Mouse (Mus musculus): ENCODE results near the gene Nr6a1. TPM values are rescaled to one million over a fixed set of nuclear protein-coding genes. Genes with fewer than 3 reads are reported as not detected.
A peak's percentile ranks its signal among the peaks of the same experiment; 100 is the strongest.

Nr6a1 gene
- polyA plus RNA-seq, 1 experiment from 2014 or later = 0.51 TPM

DNA sequence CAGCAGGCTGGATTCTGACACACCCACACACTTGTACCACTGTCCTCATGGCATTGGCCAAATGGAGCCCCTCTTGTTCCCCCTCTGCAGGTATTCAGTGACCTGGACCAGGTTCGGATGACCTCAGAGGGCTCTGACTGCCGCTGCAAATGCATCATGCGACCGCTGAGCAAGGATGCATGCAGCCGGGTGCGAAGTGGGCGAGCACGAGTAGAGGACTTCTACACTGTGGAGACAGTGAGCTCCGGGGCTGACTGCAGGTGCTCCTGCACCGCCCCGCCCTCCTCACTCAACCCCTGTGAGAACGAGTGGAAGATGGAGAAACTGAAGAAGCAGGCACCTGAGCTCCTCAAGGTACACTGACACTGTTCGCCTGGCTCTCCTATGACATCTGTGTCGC, 13.9 kb upstream of the Nr6a1 start:
- 69% methylated on average over 14 of the region's 14 CpGs for WGBS
- Histone ChIP-seq H3K36me3 (ENCODE audit: insufficient read depth, low read length) (no peaks in the 10 kb centered on the region), H3K9ac (ENCODE audit: low read depth, low read length) (no peak overlapping the region), H3K4me1 (replicated peaks; ENCODE audit: insufficient read depth, low read length) (no peaks in the 10 kb centered on the region), H3K4me2 (ENCODE audit: low read length) (no peak overlapping the region), H3K27ac (no peak overlapping the region), H3K27me3 (ENCODE audit: insufficient read depth, low read length) (no peaks in the 10 kb centered on the region), H3K9me3 (replicated peaks; ENCODE audit: low read length) (no peaks in the 10 kb centered on the region), H3K4me3 (replicated peaks; ENCODE audit: low read depth, low read length) (no peak overlapping the region)
- ATAC-seq (replicated peaks; ENCODE audit: low FRiP score, low read depth) = no peak
- no peak for TF ChIP-seq CTCF (IDR thresholded peaks at IDR 0.05; ENCODE audit: low read depth)
- DNase-seq (ENCODE audit: low spot score) = no peak

GRCm38 (mm10) chr2:38939047-38939446, 11.6 kb upstream of the Nr6a1 start:
- Histone ChIP-seq H3K27me3 (ENCODE audit: insufficient read depth, low read length) (no peaks in the 10 kb centered on the region), H3K9ac (ENCODE audit: low read depth, low read length) (no peak overlapping the region), H3K4me2 (ENCODE audit: low read length) (no peak overlapping the region), H3K36me3 (ENCODE audit: insufficient read depth, low read length) (no peaks in the 10 kb centered on the region), H3K4me1 (replicated peaks; ENCODE audit: insufficient read depth, low read length) (no peaks in the 10 kb centered on the region), H3K4me3 (replicated peaks; ENCODE audit: low read depth, low read length) (no peak overlapping the region), H3K27ac (no peak overlapping the region), H3K9me3 (replicated peaks; ENCODE audit: low read length) (no peaks in the 10 kb centered on the region)
- DNase-seq (ENCODE audit: low spot score) = no peak
- peak; percentile 25; the same call in 1 of the 2 replicates for TF ChIP-seq CTCF (IDR thresholded peaks at IDR 0.05; ENCODE audit: low read depth)
- WGBS = 69% methylated on average over 2 of the region's 2 CpGs
- ATAC-seq (replicated peaks; ENCODE audit: low FRiP score, low read depth) = no peak

- Histone ChIP-seq H3K4me2 (ENCODE audit: low read length) (no peak overlapping the region), H3K27ac (no peak overlapping the region), H3K9ac (ENCODE audit: low read depth, low read length) (no peak overlapping the region), H3K27me3 (ENCODE audit: insufficient read depth, low read length) (no peaks in the 10 kb centered on the region), H3K36me3 (ENCODE audit: insufficient read depth, low read length) (no peaks in the 10 kb centered on the region), H3K9me3 (replicated peaks; ENCODE audit: low read length) (no peaks in the 10 kb centered on the region), H3K4me1 (replicated peaks; ENCODE audit: insufficient read depth, low read length) (no peaks in the 10 kb centered on the region), H3K4me3 (replicated peaks; ENCODE audit: low read depth, low read length) (no peak overlapping the region)
- 90% methylated on average over 1 of the region's 1 CpGs for WGBS
- no peak for ATAC-seq (replicated peaks; ENCODE audit: low FRiP score, low read depth)
- no peak for TF ChIP-seq CTCF (IDR thresholded peaks at IDR 0.05; ENCODE audit: low read depth)
- no peak for DNase-seq (ENCODE audit: low spot score)
Measured at GRCm38 (mm10) chr2:38938007-38938406, 10.5 kb upstream of the Nr6a1 start.

DNA sequence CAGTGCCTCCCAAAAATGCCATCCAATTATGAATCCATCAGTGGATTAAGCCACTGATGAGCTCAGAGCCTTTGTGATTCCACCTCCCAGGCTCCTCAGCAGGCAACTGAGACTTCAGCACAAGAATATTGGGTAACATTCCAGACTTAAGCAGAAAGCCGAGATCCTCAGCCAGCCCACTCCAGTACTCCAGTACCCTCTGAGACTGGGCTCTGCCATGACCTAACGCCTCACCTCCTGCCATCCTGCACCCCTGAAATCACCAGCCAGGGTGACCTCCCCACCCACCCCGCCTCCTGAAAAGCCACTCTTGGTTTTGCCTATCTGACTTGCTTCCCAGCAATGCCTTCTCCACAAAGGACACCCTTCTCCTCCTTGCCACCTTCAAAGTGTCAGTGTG, 9.9 kb upstream of the Nr6a1 start:
- Histone ChIP-seq H3K4me3 (replicated peaks; ENCODE audit: low read depth, low read length) (no peak overlapping the region), H3K4me1 (replicated peaks; ENCODE audit: insufficient read depth, low read length) (no peaks in the 10 kb centered on the region), H3K9me3 (replicated peaks; ENCODE audit: low read length) (no peaks in the 10 kb centered on the region), H3K4me2 (ENCODE audit: low read length) (no peak overlapping the region), H3K27me3 (ENCODE audit: insufficient read depth, low read length) (no peaks in the 10 kb centered on the region), H3K9ac (ENCODE audit: low read depth, low read length) (no peak overlapping the region), H3K36me3 (ENCODE audit: insufficient read depth, low read length) (no peaks in the 10 kb centered on the region), H3K27ac (no peak overlapping the region)
- TF ChIP-seq CTCF (IDR thresholded peaks at IDR 0.05; ENCODE audit: low read depth) = no peak
- 78% methylated on average over 3 of the region's 3 CpGs for WGBS
- ATAC-seq (replicated peaks; ENCODE audit: low FRiP score, low read depth) (no peak), DNase-seq (ENCODE audit: low spot score) (no peak)

DNA sequence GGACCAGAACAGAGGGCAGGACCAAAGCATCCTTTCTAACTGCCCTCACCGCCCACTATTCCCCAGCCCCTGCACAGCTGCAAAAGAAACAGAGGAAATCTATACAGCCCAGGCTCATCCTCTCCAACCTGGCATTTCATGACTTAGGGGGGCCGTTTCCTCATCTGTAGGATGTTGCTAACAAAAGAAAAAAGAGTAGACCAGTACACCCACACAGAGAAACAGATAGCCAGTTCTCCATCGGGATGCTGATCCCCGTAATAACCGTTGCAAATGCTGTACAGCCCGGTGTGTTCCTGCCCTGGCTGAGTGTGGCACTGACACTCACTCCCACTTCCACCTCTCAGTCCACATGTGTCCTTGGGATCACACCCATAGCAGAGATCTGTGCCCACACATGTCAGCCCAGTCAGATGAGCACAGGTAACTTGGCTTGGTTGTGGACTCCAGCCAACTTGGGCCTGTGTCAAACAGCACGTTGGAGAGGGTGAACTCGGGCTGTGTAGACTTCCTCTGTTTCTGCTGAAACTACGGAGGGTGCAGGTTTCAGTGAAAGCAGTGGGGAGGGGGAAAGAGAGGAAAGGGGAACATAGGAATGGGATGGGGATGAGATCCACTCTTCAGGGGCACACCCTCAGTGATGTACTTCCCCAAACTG, 9.4 kb upstream of the Nr6a1 start:
- 53% methylated on average over 9 of the region's 9 CpGs for WGBS
- no peak for TF ChIP-seq CTCF (IDR thresholded peaks at IDR 0.05; ENCODE audit: low read depth)
- ATAC-seq (replicated peaks; ENCODE audit: low FRiP score, low read depth) = no peak
- H3K9ac ChIP-seq (ENCODE audit: low read depth, low read length) = no peak overlapping the region
- peaks cover 4% of the 10 kb centered on the region; the same call in 1 of the 2 replicates for H3K4me1 ChIP-seq (replicated peaks; ENCODE audit: insufficient read depth, low read length)
- H3K9me3 ChIP-seq (replicated peaks; ENCODE audit: low read length) = no peaks in the 10 kb centered on the region
- no peak overlapping the region for H3K4me2 ChIP-seq (ENCODE audit: low read length)
- no peak for DNase-seq (ENCODE audit: low spot score)
- H3K36me3 ChIP-seq (ENCODE audit: insufficient read depth, low read length) = no peaks in the 10 kb centered on the region
- H3K4me3 ChIP-seq (replicated peaks; ENCODE audit: low read depth, low read length) = no peak overlapping the region
- H3K27me3 ChIP-seq (ENCODE audit: insufficient read depth, low read length) = no peaks in the 10 kb centered on the region
- H3K27ac ChIP-seq = no peak overlapping the region

GRCm38 (mm10) chr2:38934936-38935335, 7.4 kb upstream of the Nr6a1 start:
- no peaks in the 10 kb centered on the region for H3K27me3 ChIP-seq (ENCODE audit: insufficient read depth, low read length)
- no peak overlapping the region; the same call in 1 of the 2 replicates for H3K27ac ChIP-seq
- H3K9me3 ChIP-seq (replicated peaks; ENCODE audit: low read length) = no peaks in the 10 kb centered on the region
- TF ChIP-seq CTCF (IDR thresholded peaks at IDR 0.05; ENCODE audit: low read depth) = no peak
- no peaks in the 10 kb centered on the region for H3K36me3 ChIP-seq (ENCODE audit: insufficient read depth, low read length)
- H3K9ac ChIP-seq (ENCODE audit: low read depth, low read length) = no peak overlapping the region
- no peak overlapping the region for H3K4me2 ChIP-seq (ENCODE audit: low read length)
- 55% methylated on average over 5 of the region's 5 CpGs for WGBS
- ATAC-seq (replicated peaks; ENCODE audit: low FRiP score, low read depth) = no peak
- H3K4me1 ChIP-seq (replicated peaks; ENCODE audit: insufficient read depth, low read length) = peaks cover 7% of the 10 kb centered on the region; the same call in 1 of the 2 replicates
- H3K4me3 ChIP-seq (replicated peaks; ENCODE audit: low read depth, low read length) = no peak overlapping the region
- DNase-seq (ENCODE audit: low spot score) = no peak

DNA sequence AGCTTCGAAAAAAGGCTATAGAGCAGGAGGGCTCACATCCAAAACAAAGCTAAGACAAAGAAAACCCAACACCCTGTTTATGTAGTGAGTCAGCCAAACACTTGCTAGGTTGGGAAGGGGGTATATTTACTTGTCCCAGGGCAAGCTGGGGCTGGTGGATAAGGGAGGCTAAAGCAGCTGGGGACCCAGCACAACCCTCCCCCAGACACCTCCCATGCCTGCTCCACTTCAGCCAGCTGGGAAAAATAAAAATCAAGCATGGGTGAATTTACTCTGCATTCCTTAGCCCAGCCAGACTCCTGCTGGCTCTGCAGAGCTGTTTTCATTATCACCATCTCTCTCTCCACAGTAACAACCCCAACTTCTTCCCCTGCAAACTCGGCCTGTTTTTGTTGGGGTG, 6.4 kb upstream of the Nr6a1 start:
- no peak overlapping the region for H3K27ac ChIP-seq
- TF ChIP-seq CTCF (IDR thresholded peaks at IDR 0.05; ENCODE audit: low read depth) = no peak

More for the DNA sequence above, 6.4 kb upstream of the Nr6a1 start:
- Histone ChIP-seq H3K9me3 (replicated peaks; ENCODE audit: low read length) (no peaks in the 10 kb centered on the region), H3K4me1 (replicated peaks; ENCODE audit: insufficient read depth, low read length) (peaks cover 7% of the 10 kb centered on the region; the same call in 1 of the 2 replicates), H3K27me3 (ENCODE audit: insufficient read depth, low read length) (no peaks in the 10 kb centered on the region), H3K36me3 (ENCODE audit: insufficient read depth, low read length) (no peaks in the 10 kb centered on the region), H3K4me2 (ENCODE audit: low read length) (no peak overlapping the region), H3K4me3 (replicated peaks; ENCODE audit: low read depth, low read length) (no peak overlapping the region), H3K9ac (ENCODE audit: low read depth, low read length) (no peak overlapping the region)
- peak; percentile 78 for DNase-seq (ENCODE audit: low spot score)
- ATAC-seq (replicated peaks; ENCODE audit: low FRiP score, low read depth) = peak; percentile 45; the same call in 1 of the 2 replicates
- WGBS = 10% methylated on average over 2 of the region's 2 CpGs

All from kidney, postnatal 0 days (tissue).